Mouse (Mus musculus) kidney, embryonic 15.5 days (tissue): ENCODE measurements around the gene Stx3. TPM values are rescaled to one million over a fixed set of nuclear protein-coding genes. Genes with fewer than 3 reads are reported as not detected.

ENCODE experiments used
- ATAC-seq: fragments of 200-750 bp; cut with Nextera tagmentation; replicated peaks from 2 replicates; pipeline ENCODE4 v1.8.0; 2017; ENCODE audit warnings: moderate TSS enrichment; ENCODE audit not compliant: low FRiP score
- H3K27ac ChIP-seq: fragments of 300-500 bp; sonication (generic); 2 replicates; pipeline ENCODE4 v1.5.1; 2015; ENCODE audit warnings: mild to moderate bottlenecking, inconsistent platforms
- H3K27me3 ChIP-seq: fragments of 300-500 bp; sonication (generic); 2 replicates; pipeline ENCODE4 v1.6.1; 2015; ENCODE audit warnings: inconsistent platforms
- H3K36me3 ChIP-seq: fragments of 300-500 bp; sonication (generic); 2 replicates; pipeline ENCODE4 v1.6.1; 2015; ENCODE audit warnings: inconsistent platforms
- H3K4me1 ChIP-seq: fragments of 300-500 bp; sonication (generic); 2 replicates; pipeline ENCODE4 v1.6.1; 2015; ENCODE audit warnings: inconsistent platforms
- H3K4me2 ChIP-seq: fragments of 300-500 bp; sonication (generic); 2 replicates; pipeline ENCODE4 v1.6.1; 2015; ENCODE audit warnings: moderate library complexity, mild to moderate bottlenecking, inconsistent platforms
- H3K4me3 ChIP-seq: fragments of 300-500 bp; sonication (generic); replicated peaks from 2 replicates; pipeline ENCODE4 v1.5.1; 2015; ENCODE audit warnings: mild to moderate bottlenecking, inconsistent platforms
- H3K9ac ChIP-seq: fragments of 300-500 bp; sonication (generic); 2 replicates; pipeline ENCODE4 v1.6.1; 2015; ENCODE audit warnings: mild to moderate bottlenecking, inconsistent platforms
- H3K9me3 ChIP-seq: fragments of 300-500 bp; sonication (generic); replicated peaks from 2 replicates; pipeline ENCODE4 v1.6.1; 2016; ENCODE audit warnings: inconsistent platforms
- WGBS: fragments of 180-500 bp; shearing (Covaris S2); methylation state at CpG from one replicate; pipeline ENCODE4 v1.1.7; 2015; ENCODE audit warnings: mixed read lengths; 5-methylcytosine and 5-hydroxymethylcytosine counted together
- polyA plus RNA-seq: library from polyadenylated mRNA; unstranded; fragments of >200 nt; fragmentation: Nextera tagmentation; extraction: Ambion mirVana; gene quantifications from 2 replicates; pipeline ENCODE4 v1.2.1, GENCODE M21; 2015

Stx3 gene
- polyA plus RNA-seq, 1 experiment from 2014 or later = 20.4 TPM

DNA sequence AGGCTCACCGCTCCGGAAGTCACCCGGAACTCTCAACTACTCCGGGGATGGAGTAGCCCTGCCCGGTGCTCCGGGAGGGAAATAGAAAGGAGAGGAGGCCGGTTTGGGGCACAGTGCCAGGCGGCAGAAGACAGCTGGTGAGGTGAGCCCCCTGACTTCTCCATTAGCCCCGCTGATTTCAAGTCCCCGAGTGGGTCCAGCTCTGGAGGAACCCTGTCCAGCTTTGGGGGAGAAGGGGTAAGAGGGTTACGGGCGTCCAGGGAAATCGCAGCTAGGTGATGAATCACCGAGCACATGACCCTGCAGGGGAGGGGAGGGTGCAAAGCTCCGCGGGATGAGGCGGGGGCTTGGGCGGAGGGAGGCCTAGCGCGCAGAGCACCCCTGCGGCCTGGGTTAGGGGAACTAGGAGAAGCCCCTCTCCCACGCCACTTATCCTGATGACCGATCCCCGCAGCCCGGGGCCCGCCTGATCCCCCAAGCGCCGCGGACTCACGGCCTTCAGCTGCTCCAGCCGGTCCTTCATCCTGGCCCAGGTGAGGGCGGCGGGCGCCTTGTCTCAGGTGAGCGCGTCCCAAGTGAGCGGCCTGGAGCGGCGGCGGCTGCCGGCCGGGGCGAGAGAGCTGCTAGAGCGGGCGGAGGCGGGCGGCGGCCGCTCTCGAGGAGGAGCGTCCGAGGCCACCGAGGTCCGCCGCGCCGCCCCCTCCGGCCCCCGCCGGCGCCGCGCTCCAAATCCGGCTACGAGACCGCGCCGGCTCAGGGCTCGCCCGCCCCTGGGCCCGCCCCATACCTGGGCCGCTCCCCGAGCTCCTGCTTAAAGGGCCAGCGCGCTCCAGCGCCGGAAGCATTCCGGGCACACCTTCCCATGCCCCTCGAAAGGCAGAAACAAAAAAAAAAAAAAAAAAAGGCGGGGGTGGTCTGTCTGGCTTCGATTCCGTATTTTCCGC lies 732 bp downstream of the Stx3 start:
- peak overlapping the region; percentile 77 for H3K9ac ChIP-seq
- H3K27me3 ChIP-seq = peaks cover 4% of the 10 kb centered on the region; the same call in 1 of the 2 replicates
- H3K4me3 ChIP-seq = peak overlapping the region; percentile 81
- H3K27ac ChIP-seq = peak overlapping the region; percentile 79
- whole genome bisulfite sequencing = under 1% methylated on average over 52 of the region's 83 CpGs
- H3K4me1 ChIP-seq = peaks cover 37% of the 10 kb centered on the region
- H3K9me3 ChIP-seq = no peaks in the 10 kb centered on the region
- ATAC-seq = peak; percentile 89
- H3K4me2 ChIP-seq = peak overlapping the region; percentile 91
- H3K36me3 ChIP-seq = no peaks in the 10 kb centered on the region

DNA sequence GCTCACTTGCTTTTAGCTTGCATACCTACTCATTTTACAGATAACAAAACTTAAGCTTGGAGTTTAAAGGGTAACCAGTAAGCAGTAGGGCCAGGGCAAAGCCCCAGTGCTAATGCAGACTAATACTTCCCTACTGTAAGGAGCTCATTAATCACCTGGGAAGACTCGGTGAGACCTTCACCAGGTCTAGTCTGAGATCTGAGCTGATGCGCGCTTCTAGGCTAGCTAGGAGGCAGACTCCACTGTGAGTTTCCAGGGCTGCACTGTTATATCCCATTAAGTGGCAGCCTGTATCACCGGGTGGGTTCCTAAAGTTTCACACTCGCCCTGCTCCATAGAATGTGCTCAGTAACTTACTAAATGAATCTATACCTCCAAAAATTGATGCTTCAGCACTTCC lies 1.6 kb downstream of the Stx3 start:
- Histone ChIP-seq H3K36me3 (no peaks in the 10 kb centered on the region), H3K4me3 (peak overlapping the region; percentile 81), H3K27me3 (peaks cover 4% of the 10 kb centered on the region; the same call in 1 of the 2 replicates), H3K27ac (no peak overlapping the region), H3K4me2 (peak overlapping the region; percentile 91), H3K9me3 (no peaks in the 10 kb centered on the region), H3K9ac (no peak overlapping the region), H3K4me1 (peaks cover 45% of the 10 kb centered on the region)
- WGBS = 13% methylated on average over 5 of the region's 5 CpGs
- ATAC-seq = no peak

DNA sequence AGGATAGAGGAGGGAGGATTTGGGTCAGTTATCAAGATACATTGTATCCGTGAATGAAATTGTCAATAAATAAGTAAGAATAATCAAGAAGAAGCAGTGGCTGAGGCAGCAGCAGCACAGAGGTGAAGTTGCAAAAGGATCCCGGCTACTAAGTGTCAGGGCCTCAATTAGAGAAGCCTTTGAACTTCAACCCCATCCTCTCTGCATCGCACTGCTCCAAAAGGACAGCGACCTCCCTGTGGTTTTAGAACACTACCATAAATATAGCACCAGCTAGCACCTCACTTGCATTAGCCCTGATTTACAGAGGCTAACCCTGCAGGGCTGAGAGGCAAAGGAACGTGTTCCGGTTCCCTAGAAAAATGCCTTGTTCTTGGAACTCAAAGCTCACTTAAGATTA lies 2.5 kb downstream of the Stx3 start:
- ATAC-seq = no peak
- peaks cover 4% of the 10 kb centered on the region; the same call in 1 of the 2 replicates for H3K27me3 ChIP-seq
- H3K9me3 ChIP-seq = no peaks in the 10 kb centered on the region
- WGBS = 29% methylated on average over 6 of the region's 6 CpGs
- H3K9ac ChIP-seq = no peak overlapping the region
- H3K36me3 ChIP-seq = no peaks in the 10 kb centered on the region
- no peak overlapping the region for H3K27ac ChIP-seq
- no peak overlapping the region for H3K4me3 ChIP-seq
- H3K4me1 ChIP-seq = peaks cover 54% of the 10 kb centered on the region
- H3K4me2 ChIP-seq = 0 out of 2 replicates have a peak overlapping the region, but pooled peaks have one; percentile 91

DNA sequence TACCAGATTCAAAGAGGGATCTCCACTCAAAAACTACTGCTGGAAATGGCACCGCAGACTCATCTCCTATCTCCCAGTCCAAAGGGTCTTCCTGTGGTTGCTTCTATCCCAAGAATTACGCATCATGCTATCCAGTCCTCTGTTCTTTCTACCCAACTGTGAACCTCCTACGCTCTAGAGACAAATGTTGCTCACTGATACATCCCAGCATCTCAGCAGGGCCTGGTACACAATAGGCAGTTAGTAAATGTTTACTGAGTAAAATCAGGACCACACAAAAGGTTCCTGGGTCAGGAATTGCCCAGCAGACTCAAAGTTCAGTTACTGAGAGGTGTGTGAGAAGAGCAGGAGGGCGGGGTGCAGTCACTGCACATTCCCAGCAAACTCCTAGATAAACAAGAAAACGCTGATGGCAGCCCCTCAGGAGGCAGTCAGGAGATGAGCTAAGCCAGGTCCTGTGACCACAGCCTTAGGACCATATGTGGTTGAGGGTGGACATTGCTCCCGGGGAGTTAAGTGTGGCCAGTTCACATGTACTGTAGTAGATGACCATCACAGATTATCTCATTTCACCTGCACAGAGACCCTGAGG lies 4.4 kb downstream of the Stx3 start:
- H3K27me3 ChIP-seq = peaks cover 4% of the 10 kb centered on the region; the same call in 1 of the 2 replicates
- H3K4me3 ChIP-seq = no peak overlapping the region
- H3K9ac ChIP-seq = no peak overlapping the region
- no peaks in the 10 kb centered on the region for H3K9me3 ChIP-seq
- H3K4me2 ChIP-seq = no peak overlapping the region
- H3K4me1 ChIP-seq = peaks cover 65% of the 10 kb centered on the region
- 78% methylated on average over 6 of the region's 6 CpGs for WGBS
- no peak for ATAC-seq
- 0 out of 2 replicates have a peak overlapping the region, but pooled peaks have one; percentile 22 for H3K27ac ChIP-seq
- H3K36me3 ChIP-seq = no peaks in the 10 kb centered on the region

DNA sequence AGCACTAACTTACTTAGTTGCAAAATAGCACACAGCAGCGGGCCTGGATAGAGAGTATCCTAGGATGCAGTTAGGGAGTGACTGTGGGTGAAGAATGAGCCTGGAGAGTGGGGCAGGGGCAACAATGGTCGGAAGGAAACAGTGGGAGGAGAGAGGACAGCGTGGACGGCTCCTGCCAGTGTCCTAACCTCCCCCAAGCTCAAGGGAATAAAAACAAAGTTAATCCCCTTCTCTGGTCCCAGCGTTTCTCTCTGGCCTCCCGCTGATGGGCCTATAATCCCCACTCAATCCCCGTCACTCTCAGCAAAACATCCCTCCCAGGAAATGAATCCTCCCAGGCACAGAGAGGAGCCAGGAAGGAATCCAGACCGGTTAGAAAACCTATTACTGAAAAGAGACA lies 5.6 kb downstream of the Stx3 start:
- Histone ChIP-seq H3K27me3 (no peaks in the 10 kb centered on the region), H3K9ac (no peak overlapping the region), H3K27ac (peak overlapping the region; percentile 74), H3K9me3 (no peaks in the 10 kb centered on the region), H3K36me3 (no peaks in the 10 kb centered on the region), H3K4me2 (no peak overlapping the region), H3K4me3 (no peak overlapping the region), H3K4me1 (peaks cover 58% of the 10 kb centered on the region)
- ATAC-seq = no peak
- 15% methylated on average over 8 of the region's 8 CpGs for WGBS

DNA sequence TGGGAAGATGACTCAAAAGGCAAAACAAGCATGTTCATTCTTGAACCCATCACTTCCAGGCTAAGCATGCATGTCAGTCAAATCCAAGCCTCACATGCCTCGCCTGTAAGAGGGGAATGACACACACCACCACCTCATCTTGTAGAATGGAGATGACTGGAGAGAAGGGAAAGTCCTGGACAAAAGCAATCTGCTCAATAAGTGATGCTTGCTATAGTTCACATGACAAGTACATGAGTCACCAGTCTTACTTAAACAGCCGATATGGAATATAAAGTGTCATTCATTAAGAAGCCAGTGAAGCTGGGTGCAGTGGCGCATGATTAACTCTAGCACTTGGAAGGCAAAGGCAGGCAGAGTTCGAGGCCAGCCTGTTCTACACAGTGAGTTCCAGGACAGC lies 6.1 kb downstream of the Stx3 start:
- WGBS = 62% methylated on average over 4 of the region's 4 CpGs
- H3K4me1 ChIP-seq = peaks cover 53% of the 10 kb centered on the region
- H3K9ac ChIP-seq = no peak overlapping the region
- H3K27me3 ChIP-seq = no peaks in the 10 kb centered on the region
- peak overlapping the region; percentile 74; the same call in 1 of the 2 replicates for H3K27ac ChIP-seq
- H3K4me2 ChIP-seq = no peak overlapping the region
- ATAC-seq = no peak
- H3K36me3 ChIP-seq = no peaks in the 10 kb centered on the region
- no peaks in the 10 kb centered on the region for H3K9me3 ChIP-seq
- H3K4me3 ChIP-seq = no peak overlapping the region

DNA sequence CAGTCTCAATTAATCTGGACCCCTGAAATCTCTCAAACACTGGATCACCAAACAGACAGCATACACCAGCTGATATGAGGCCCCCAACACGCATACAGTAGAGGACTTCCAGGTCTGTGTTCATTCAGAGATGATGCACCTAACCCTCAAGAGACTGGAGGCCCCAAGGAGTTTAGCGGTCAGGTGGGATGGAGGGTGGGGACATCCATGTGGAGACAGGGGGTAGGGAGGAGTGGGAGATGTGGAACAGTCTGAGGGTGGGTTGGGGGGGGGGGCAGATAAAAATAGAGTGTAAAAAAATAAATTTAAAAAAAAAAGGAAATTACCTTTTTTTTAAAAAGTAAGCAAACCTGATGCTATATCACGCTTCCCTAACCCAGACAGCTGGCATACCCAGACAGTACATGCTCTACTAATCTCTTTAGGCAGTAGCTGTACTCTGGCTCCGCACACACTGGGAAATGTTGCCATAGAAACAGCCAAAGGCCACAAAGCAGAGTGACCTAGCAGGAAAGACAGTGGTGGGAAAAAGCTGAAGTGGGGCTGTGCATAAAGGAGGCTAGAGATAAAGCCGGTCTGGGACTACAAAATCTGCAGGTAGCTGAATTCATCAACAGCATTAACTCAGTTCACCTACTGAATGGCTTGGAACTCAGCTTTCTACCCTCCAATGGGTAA lies 7.4 kb downstream of the Stx3 start:
- H3K4me3 ChIP-seq = no peak overlapping the region
- ATAC-seq = peak; percentile 91
- H3K36me3 ChIP-seq = no peaks in the 10 kb centered on the region
- H3K4me1 ChIP-seq = peaks cover 42% of the 10 kb centered on the region
- H3K27ac ChIP-seq = peak overlapping the region; percentile 74
- no peak overlapping the region for H3K4me2 ChIP-seq
- no peaks in the 10 kb centered on the region for H3K27me3 ChIP-seq
- no peaks in the 10 kb centered on the region for H3K9me3 ChIP-seq
- 40% methylated on average over 5 of the region's 5 CpGs for WGBS
- no peak overlapping the region for H3K9ac ChIP-seq

DNA sequence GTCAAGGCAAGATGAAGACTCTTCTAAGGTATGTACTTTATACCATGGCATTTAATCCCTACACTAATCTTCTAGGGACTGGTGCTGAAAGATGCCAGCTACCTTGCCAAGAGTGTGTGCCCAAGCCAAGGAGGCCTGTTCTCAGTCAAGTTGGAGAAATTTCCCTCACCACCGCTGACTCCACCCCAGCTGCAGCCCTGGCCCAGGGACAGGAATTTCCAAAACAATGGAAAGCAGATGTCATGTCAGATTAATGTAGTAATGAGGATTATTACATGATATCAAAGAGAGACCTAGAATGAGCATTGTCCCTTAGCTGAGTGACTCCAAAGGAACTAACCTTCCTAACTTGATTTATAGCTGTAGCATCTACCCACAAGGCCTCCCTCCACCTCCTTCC lies 8.3 kb downstream of the Stx3 start:
- Histone ChIP-seq H3K9me3 (no peaks in the 10 kb centered on the region), H3K27me3 (no peaks in the 10 kb centered on the region), H3K36me3 (no peaks in the 10 kb centered on the region), H3K9ac (no peak overlapping the region), H3K4me1 (peaks cover 42% of the 10 kb centered on the region), H3K4me2 (no peak overlapping the region), H3K27ac (peak overlapping the region; percentile 48; the same call in 1 of the 2 replicates), H3K4me3 (no peak overlapping the region)
- 85% methylated on average over 1 of the region's 1 CpGs for WGBS
- no peak for ATAC-seq

DNA sequence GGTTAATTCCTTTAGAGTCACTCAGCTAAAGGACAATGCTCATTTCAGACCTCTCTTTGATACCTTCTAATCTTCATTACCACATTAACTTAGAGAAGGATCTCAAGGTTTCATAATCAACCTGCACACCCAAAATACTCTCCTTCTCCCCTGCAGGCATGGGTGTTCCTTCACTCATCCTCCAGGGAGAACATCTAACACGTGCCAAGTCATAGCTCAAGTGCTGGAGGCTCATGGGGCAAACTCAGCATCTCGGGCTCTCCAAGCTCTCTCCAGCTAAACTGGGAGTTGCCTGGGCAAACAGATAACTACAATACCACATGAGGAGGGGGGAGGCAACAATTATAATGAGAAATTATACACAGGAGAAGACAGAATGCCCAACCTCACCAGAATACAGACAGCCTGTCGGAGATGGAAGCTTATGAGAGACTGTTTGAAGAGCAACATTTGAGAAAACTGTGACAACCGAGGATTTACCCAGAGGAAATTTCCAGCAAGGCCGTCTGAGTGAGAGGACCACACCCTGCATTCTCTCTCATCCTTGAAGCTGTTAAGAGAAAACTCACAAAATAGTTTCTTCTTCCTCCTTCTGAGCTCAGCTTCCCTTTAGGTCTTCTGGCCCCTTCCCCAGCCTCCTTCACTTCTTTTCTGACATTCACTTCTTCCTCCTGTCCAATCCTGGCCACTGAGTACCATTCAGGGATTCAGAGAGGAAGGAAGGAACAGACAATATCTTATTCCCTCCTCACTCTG lies 9.0 kb downstream of the Stx3 start:
- H3K4me2 ChIP-seq = no peak overlapping the region
- peaks cover 42% of the 10 kb centered on the region for H3K4me1 ChIP-seq
- no peak overlapping the region for H3K4me3 ChIP-seq
- H3K9me3 ChIP-seq = no peaks in the 10 kb centered on the region
- no peak overlapping the region for H3K9ac ChIP-seq
- H3K36me3 ChIP-seq = no peaks in the 10 kb centered on the region
- WGBS = 79% methylated on average over 5 of the region's 5 CpGs
- H3K27me3 ChIP-seq = no peaks in the 10 kb centered on the region
- no peak overlapping the region for H3K27ac ChIP-seq
- no peak for ATAC-seq

DNA sequence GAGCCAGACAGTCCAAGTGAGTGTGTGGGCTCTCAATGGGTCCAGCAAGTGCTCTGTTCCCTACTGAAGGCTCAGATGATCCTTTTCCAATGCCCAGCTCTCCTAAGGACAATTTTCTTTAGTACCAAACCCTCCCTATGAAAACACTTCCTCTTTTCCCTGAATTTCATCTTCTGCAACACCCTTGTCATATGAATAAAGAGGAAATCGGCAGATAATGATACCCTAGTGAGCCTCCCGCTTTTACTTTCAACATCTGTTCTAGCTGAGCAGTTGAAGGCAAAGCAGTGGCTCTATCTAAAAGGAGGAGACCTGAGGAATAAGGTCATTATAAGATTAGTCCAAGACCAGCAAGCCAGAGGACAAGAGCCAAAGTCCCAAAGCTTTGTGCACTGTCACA lies 10.8 kb downstream of the Stx3 start:
- no peak for ATAC-seq
- WGBS = 82% methylated on average over 2 of the region's 2 CpGs

DNA sequence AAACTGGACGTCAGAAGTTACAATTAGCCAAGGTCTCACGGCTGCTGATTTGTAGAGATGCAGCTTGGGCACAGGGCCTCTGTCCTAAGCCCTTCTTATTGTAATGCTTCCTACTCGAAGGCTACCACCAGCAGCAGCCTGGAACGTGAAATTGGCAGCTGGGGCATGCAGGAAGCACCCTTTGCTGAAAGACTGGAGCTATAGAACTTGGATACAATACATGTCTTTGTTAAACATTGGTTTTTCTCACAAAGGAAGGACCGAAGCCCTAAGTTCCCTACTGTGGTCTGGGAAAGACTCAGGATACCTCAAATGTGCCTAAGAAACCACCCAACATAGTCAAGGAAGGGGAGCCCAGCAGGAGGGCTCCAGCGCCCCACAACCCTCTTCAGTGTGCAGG lies 11.4 kb downstream of the Stx3 start:
- peaks cover 26% of the 10 kb centered on the region for H3K4me1 ChIP-seq
- no peak overlapping the region for H3K9ac ChIP-seq
- no peaks in the 10 kb centered on the region for H3K27me3 ChIP-seq
- no peak overlapping the region for H3K27ac ChIP-seq
- no peak overlapping the region for H3K4me2 ChIP-seq
- no peak for ATAC-seq
- H3K4me3 ChIP-seq = no peak overlapping the region
- 68% methylated on average over 6 of the region's 6 CpGs for WGBS
- H3K9me3 ChIP-seq = no peaks in the 10 kb centered on the region
- H3K36me3 ChIP-seq = peaks cover 4% of the 10 kb centered on the region; the same call in 1 of the 2 replicates

More for the DNA sequence above, 10.8 kb downstream of the Stx3 start:
- Histone ChIP-seq H3K4me1 (peaks cover 33% of the 10 kb centered on the region), H3K9ac (no peak overlapping the region), H3K4me2 (no peak overlapping the region), H3K27me3 (no peaks in the 10 kb centered on the region), H3K36me3 (no peaks in the 10 kb centered on the region), H3K4me3 (no peak overlapping the region), H3K27ac (no peak overlapping the region), H3K9me3 (no peaks in the 10 kb centered on the region)
